Mouse (Mus musculus) C2C12 (cell line): ENCODE measurements around the gene Vmn1r223. TPM values are rescaled to one million over a fixed set of nuclear protein-coding genes. Genes with fewer than 3 reads are reported as not detected.
"Not testable (repeated sequence)": the region's sequence is repeated elsewhere in the genome, so short reads cannot be mapped to it uniquely, and the experiment has no call there.

Experiments
- H3K27me3 ChIP-seq: one replicate; pipeline ENCODE4 v1.6.1; 2011; ENCODE audit not compliant: control insufficient read depth, insufficient read depth, insufficient read length
- H3K36me3 ChIP-seq: one replicate; pipeline ENCODE4 v1.6.1; 2011; ENCODE audit not compliant: control insufficient read depth, insufficient read depth
- H3K4me3 ChIP-seq: one replicate; pipeline ENCODE4 v1.5.1; 2011; ENCODE audit warnings: mild to moderate bottlenecking, control low read depth; ENCODE audit not compliant: poor library complexity, insufficient read depth, severe bottlenecking
- H3K79me2 ChIP-seq: one replicate; pipeline ENCODE4 v1.6.1; 2011; ENCODE audit not compliant: control insufficient read depth, insufficient read depth
- H3K79me3 ChIP-seq: one replicate; pipeline ENCODE4 v1.6.1; 2011; ENCODE audit warnings: low read depth, control low read depth
- H3ac ChIP-seq: one replicate; pipeline ENCODE3; 2011; ENCODE audit warnings: low read depth; ENCODE audit not compliant: control insufficient read depth, insufficient read length
- CEBPB ChIP-seq: IDR thresholded peaks from one replicate; pipeline ENCODE4 v1.6.1; 2011; ENCODE audit warnings: low read depth, mild to moderate bottlenecking, control low read depth, moderate library complexity
- CTCF ChIP-seq: IDR thresholded peaks from one replicate; pipeline ENCODE4 v1.5.1; 2011; ENCODE audit not compliant: control insufficient read depth, insufficient read depth, insufficient read length
- FOSL1 ChIP-seq: IDR thresholded peaks from one replicate; pipeline ENCODE4 v1.8.0; 2011; ENCODE audit warnings: mild to moderate bottlenecking, low read length; ENCODE audit not compliant: poor library complexity, insufficient read depth, severe bottlenecking
- MAX ChIP-seq: IDR thresholded peaks from one replicate; pipeline ENCODE4 v1.6.1; 2011; ENCODE audit warnings: mild to moderate bottlenecking, control low read depth
- MYOD1 ChIP-seq: IDR thresholded peaks from one replicate; pipeline ENCODE4 v1.6.1; 2011; ENCODE audit warnings: low read depth; ENCODE audit not compliant: control insufficient read depth, insufficient read length
- MYOG ChIP-seq: IDR thresholded peaks from one replicate; pipeline ENCODE4 v1.6.1; 2011; ENCODE audit not compliant: control insufficient read depth, insufficient read length; ENCODE audit errors: extremely low read depth
- USF1 ChIP-seq: IDR thresholded peaks from one replicate; pipeline ENCODE4 v1.6.1; 2011; ENCODE audit warnings: low read depth, mild to moderate bottlenecking, control low read depth, moderate library complexity
- long read RNA-seq, 2 experiments: library from polyadenylated mRNA; unstranded; transcript quantifications; one replicate each; pipeline ENCODE4 v2.0.0; 2019 to 2020
- polyA plus RNA-seq: library from polyadenylated mRNA; unstranded; fragments of >200 nt; fragmentation: generic; extraction: Trizol; gene quantifications from one replicate; pipeline ENCODE4 v1.2.1, GENCODE M21; 2012; ENCODE audit warnings: missing spikeins

Gene Vmn1r223
- polyA plus RNA-seq: not detected
- long read RNA-seq, experiment 1: 0 reads
- long read RNA-seq, experiment 2: 0 reads

- not testable (repeated sequence) for H3K79me3 ChIP-seq, H3K4me3 ChIP-seq, H3K27me3 ChIP-seq, H3K79me2 ChIP-seq, H3K36me3 ChIP-seq, H3ac ChIP-seq
Observed at GRCm38 (mm10) chr13:23246834-23247233, at the start of gene Vmn1r223. Vmn1r223 (plus strand) TSS chr13:23247134.

GRCm38 (mm10) chr13:23203885-23204284, 43.0 kb upstream of the Vmn1r223 start:
- H3K79me2 ChIP-seq, H3ac ChIP-seq, H3K4me3 ChIP-seq, H3K36me3 ChIP-seq, H3K79me3 ChIP-seq, H3K27me3 ChIP-seq: not testable (repeated sequence)

- not testable (repeated sequence) for H3K79me3 ChIP-seq, H3K4me3 ChIP-seq, H3K36me3 ChIP-seq, H3K79me2 ChIP-seq, H3K27me3 ChIP-seq, H3ac ChIP-seq
Observed at GRCm38 (mm10) chr13:23213827-23214226, 33.1 kb upstream of the Vmn1r223 start, which contains the start of gene Vmn1r221. Vmn1r221 (plus strand) TSS chr13:23214127.

- not testable (repeated sequence) for H3ac ChIP-seq, H3K4me3 ChIP-seq, H3K79me3 ChIP-seq, H3K36me3 ChIP-seq, H3K27me3 ChIP-seq, H3K79me2 ChIP-seq
Observed at GRCm38 (mm10) chr13:23235847-23236246, 11.1 kb upstream of the Vmn1r223 start, which contains the start of gene Vmn1r222. Vmn1r222 (minus strand) TSS chr13:23235947.

GRCm38 (mm10) chr13:23258546-23259048, 11.7 kb downstream of the Vmn1r223 start:
- Histone ChIP-seq H3K79me3 (no peaks in the 10 kb centered on the region), H3ac (no peak overlapping the region), H3K4me3 (no peak overlapping the region), H3K27me3 (no peaks in the 10 kb centered on the region), H3K79me2 (no peaks in the 10 kb centered on the region), H3K36me3 (no peaks in the 10 kb centered on the region)
- TF ChIP-seq MYOD1 (no peak), MYOG (no peak), CEBPB (no peak), FOSL1 (no peak), MAX (no peak), CTCF (no peak), USF1 (no peak)

GRCm38 (mm10) chr13:23268606-23269005, 21.7 kb downstream of the Vmn1r223 start:
- H3K36me3 ChIP-seq, H3ac ChIP-seq, H3K27me3 ChIP-seq, H3K79me2 ChIP-seq, H3K4me3 ChIP-seq, H3K79me3 ChIP-seq: not testable (repeated sequence)

- not testable (repeated sequence) for H3K27me3 ChIP-seq, H3K79me3 ChIP-seq, H3K36me3 ChIP-seq, H3K79me2 ChIP-seq, H3K4me3 ChIP-seq, H3ac ChIP-seq
Observed at GRCm38 (mm10) chr13:23269127-23269526, 22.2 kb downstream of the Vmn1r223 start.

- H3K36me3 ChIP-seq: no peaks in the 10 kb centered on the region
- no peaks in the 10 kb centered on the region for H3K27me3 ChIP-seq
- no peak overlapping the region for H3K4me3 ChIP-seq
- H3K79me3 ChIP-seq: no peaks in the 10 kb centered on the region
- H3ac ChIP-seq: no peak overlapping the region
- H3K79me2 ChIP-seq: no peaks in the 10 kb centered on the region
- TF ChIP-seq MAX: no peak
- no peak for TF ChIP-seq MYOG
- no peak for TF ChIP-seq CTCF
- no peak for TF ChIP-seq CEBPB
- no peak for TF ChIP-seq MYOD1
- TF ChIP-seq USF1: no peak
Observed at GRCm38 (mm10) chr13:23269681-23270080, 22.7 kb downstream of the Vmn1r223 start.
